Mouse (Mus musculus) neural tube, embryonic 12.5 days (tissue): ENCODE measurements around the gene Krtcap3. TPM values are rescaled to one million over a fixed set of nuclear protein-coding genes. Genes with fewer than 3 reads are reported as not detected.

Experiments used
- ATAC-seq: fragments of 200-750 bp; cut with Nextera tagmentation; 2 replicates; pipeline ENCODE4 v1.8.0; 2017; ENCODE audit warnings: low read depth, mild to moderate bottlenecking, moderate TSS enrichment, moderate library complexity; ENCODE audit not compliant: low FRiP score
- H3K27ac ChIP-seq: fragments of 300-500 bp; sonication (generic); 2 replicates; pipeline ENCODE4 v1.5.1; 2016
- H3K27me3 ChIP-seq: fragments of 300-500 bp; sonication (generic); replicated peaks from 2 replicates; pipeline ENCODE4 v1.6.1; 2016; ENCODE audit warnings: mild to moderate bottlenecking
- H3K36me3 ChIP-seq: fragments of 300-500 bp; sonication (generic); 2 replicates; pipeline ENCODE4 v1.6.1; 2016; ENCODE audit warnings: mild to moderate bottlenecking
- H3K4me1 ChIP-seq: fragments of 300-500 bp; sonication (generic); 2 replicates; pipeline ENCODE4 v1.6.1; 2016
- H3K4me2 ChIP-seq: fragments of 300-500 bp; sonication (generic); replicated peaks from 2 replicates; pipeline ENCODE4 v1.6.1; 2016; ENCODE audit warnings: mild to moderate bottlenecking
- H3K4me3 ChIP-seq: fragments of 300-500 bp; sonication (generic); 2 replicates; pipeline ENCODE4 v1.5.1; 2016
- H3K9ac ChIP-seq: fragments of 300-500 bp; sonication (generic); 2 replicates; pipeline ENCODE4 v1.6.1; 2016; ENCODE audit warnings: mild to moderate bottlenecking
- H3K9me3 ChIP-seq: fragments of 300-500 bp; sonication (generic); 2 replicates; pipeline ENCODE4 v1.6.1; 2016; ENCODE audit warnings: mild to moderate bottlenecking
- WGBS: fragments of 180-500 bp; shearing (Covaris S2); methylation state at CpG from one replicate; pipeline ENCODE4 v1.1.7; 2016; 5-methylcytosine and 5-hydroxymethylcytosine counted together
- polyA plus RNA-seq: library from polyadenylated mRNA; unstranded; fragments of >200 nt; fragmentation: Nextera tagmentation; extraction: Ambion mirVana; gene quantifications from 2 replicates; pipeline ENCODE4 v1.2.1, GENCODE M21; 2016

Gene Krtcap3
- polyA plus RNA-seq, 1 experiment from 2014 or later, result 3.1 TPM

DNA sequence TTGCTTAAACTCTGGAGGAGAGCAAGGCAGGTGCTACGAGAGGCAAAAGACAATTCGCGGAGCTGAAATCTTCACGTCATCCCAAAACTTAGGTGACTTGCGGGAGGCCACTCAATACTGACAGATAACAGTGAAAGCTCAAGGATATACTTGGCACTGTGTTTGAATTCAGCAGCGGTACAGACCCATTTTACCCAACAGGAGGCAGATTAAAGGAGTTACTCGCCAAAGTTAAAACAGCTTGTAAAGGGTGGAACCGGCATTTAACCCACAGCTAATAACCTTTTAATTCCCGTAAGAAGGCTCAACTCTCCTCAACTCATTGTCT is 39.8 kb downstream of the Krtcap3 start:
- Histone ChIP-seq H3K4me3 (peak overlapping the region; percentile 46), H3K9ac (peak overlapping the region; percentile 48; the same call in 1 of the 2 replicates), H3K4me1 (peaks cover 40% of the 10 kb centered on the region), H3K36me3 (peaks cover 21% of the 10 kb centered on the region), H3K27ac (peak overlapping the region; percentile 70; the same call in 1 of the 2 replicates), H3K4me2 (peak overlapping the region; percentile 82), H3K9me3 (no peaks in the 10 kb centered on the region), H3K27me3 (no peaks in the 10 kb centered on the region)
- WGBS, result 4% methylated on average over 9 of the region's 9 CpGs
- no peak for ATAC-seq

DNA sequence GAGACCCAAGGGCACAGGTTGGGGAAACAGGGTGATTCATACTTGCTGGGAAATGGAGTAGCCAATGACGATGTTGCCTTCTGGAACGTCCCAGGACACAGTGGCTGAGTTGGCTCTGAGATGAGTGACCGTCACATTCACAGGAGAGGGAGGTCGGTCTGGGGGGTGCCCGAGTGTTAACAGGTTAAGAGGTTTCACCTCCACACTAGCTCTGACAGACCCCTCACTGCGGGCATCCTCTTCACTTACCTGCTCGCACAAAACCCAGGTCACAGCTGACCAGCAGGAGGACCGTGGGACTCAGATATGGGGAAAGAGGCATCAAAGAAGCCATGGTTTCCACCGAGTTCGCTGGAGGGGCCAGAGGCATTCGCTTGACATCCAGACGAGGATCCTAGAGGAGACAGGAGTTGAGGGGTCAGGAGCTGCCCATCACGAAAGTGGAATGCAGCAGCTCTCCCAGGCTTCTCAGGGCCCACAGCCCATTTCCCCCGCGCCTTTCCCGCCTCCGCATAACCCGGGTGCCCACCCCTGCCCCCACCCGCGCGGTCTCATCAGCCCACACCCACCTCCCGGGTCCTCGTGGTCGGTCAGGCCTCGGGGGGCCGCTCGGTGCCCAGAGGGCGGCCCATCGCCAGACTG is 43.6 kb downstream of the Krtcap3 start:
- H3K36me3 ChIP-seq, result peaks cover 15% of the 10 kb centered on the region
- H3K9ac ChIP-seq, result peak overlapping the region; percentile 95
- H3K27me3 ChIP-seq, result no peaks in the 10 kb centered on the region
- peak overlapping the region; percentile 87 for H3K4me3 ChIP-seq
- H3K9me3 ChIP-seq, result no peaks in the 10 kb centered on the region
- 7% methylated on average over 29 of the region's 29 CpGs for WGBS
- peak; percentile 10 for ATAC-seq
- H3K4me2 ChIP-seq, result peak overlapping the region; percentile 99
- peak overlapping the region; percentile 62; the same call in 1 of the 2 replicates for H3K27ac ChIP-seq
- H3K4me1 ChIP-seq, result peaks cover 34% of the 10 kb centered on the region

DNA sequence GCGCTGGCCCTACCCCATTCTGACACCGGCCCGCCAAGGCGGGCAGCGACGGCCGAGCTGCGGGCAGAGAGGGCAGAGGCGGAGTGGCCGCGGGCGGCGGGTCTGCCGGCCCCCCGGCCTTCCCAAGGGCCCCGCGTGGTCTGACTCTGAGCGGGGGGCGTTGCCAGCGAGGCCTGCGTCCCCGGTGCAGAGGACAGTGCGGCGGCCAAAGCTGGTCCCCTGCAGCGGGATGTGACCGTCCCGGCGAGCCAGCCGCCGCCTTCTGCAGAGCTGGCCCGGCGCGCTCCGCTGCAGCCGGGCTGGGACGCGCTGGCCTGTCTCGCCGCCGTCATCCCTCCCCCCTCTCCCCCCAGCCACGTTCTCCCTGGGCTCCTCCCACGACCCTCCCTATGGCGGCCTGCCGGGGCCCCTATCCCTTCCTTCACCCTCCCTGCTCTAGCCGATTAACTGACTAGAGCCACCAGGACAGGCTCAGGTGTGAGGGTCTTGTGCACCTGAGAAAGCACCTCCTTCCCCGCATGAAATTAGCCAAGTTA is 44.2 kb downstream of the Krtcap3 start, which contains the start of gene Fndc4:
TSS of gene Fndc4 (minus strand) at position 475 of the 536 bp plus-strand sequence.
- Histone ChIP-seq H3K4me1 (peaks cover 29% of the 10 kb centered on the region), H3K9ac (peak within 1 kb of the TSS; percentile 95), H3K4me3 (peak within 1 kb of the TSS; percentile 87), H3K4me2 (peak within 1 kb of the TSS; percentile 99), H3K36me3 (peaks cover 15% of the 10 kb centered on the region), H3K27me3 (no peaks in the 10 kb centered on the region), H3K9me3 (no peaks in the 10 kb centered on the region), H3K27ac (peak within 1 kb of the TSS; percentile 62; the same call in 1 of the 2 replicates)
- peak; percentile 72 for ATAC-seq
- whole genome bisulfite sequencing, result under 1% methylated on average over 46 of the region's 46 CpGs

DNA sequence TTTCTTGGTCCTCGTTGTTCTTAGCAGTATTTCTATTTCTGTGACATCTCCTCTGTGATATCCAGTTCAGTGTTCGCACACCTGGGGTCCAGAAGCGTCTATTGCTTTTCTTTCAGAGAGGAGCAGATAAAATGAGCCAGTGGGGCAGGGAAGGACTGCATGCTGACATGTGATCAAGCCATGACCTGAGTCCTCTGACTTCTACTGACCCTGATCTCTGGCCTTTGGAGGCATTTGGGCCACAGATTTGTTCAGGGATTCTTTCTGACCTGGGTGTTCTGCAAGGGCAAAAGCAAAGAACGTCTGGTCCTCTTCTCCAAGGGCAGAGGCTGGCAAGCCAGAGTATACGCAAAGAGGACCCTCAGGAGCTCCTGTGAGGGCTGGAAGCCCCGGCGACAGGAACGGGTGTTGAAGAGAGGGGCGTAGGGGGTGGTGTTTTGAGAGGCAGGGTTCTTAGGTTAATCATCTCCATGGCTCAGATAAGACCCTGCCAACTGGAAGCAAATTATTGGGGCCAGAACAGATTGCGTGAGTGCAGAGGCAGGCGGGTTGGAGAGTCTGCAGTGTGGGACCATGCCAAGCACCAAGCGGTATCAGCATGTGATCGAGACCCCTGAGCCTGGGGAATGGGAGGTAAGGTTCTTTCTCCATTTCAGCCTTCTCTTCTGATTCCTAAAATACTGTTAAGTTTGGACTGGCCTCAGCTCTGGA is 45.7 kb downstream of the Krtcap3 start, which contains the start of gene Gckr:
TSS of gene Gckr (plus strand) at position 397 of the 711 bp plus-strand sequence.
- Histone ChIP-seq H3K4me1 (peaks cover 22% of the 10 kb centered on the region), H3K27ac (no peak within 1 kb of the TSS), H3K36me3 (peaks cover 15% of the 10 kb centered on the region), H3K9ac (no peak within 1 kb of the TSS), H3K4me2 (peak within 1 kb of the TSS; percentile 99), H3K9me3 (no peaks in the 10 kb centered on the region), H3K4me3 (no peak within 1 kb of the TSS), H3K27me3 (no peaks in the 10 kb centered on the region)
- ATAC-seq, result no peak
- 80% methylated on average over 13 of the region's 13 CpGs for WGBS

DNA sequence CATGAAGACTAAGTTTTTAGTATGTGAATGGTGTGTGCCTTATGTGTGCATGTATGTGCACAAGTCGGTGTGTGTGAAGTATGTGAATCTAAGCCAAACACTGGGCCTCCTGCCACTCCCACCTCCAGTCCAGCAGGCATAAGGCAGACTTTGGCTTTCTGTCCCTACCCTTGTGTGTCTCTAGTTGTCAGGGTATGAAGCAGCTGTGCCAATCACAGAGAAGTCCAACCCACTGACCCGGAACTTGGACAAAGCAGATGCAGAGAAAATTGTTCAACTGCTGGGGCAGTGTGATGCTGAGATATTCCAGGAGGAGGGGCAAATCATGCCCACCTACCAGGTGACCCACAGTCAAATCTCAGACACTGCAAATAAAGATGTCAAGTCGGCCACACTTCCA is 46.5 kb downstream of the Krtcap3 start:
- no peak for ATAC-seq
- no peak overlapping the region for H3K4me3 ChIP-seq
- no peak overlapping the region for H3K27ac ChIP-seq
- H3K4me2 ChIP-seq, result no peak overlapping the region
- peaks cover 22% of the 10 kb centered on the region for H3K4me1 ChIP-seq
- H3K9ac ChIP-seq, result no peak overlapping the region
- no peaks in the 10 kb centered on the region for H3K27me3 ChIP-seq
- peaks cover 11% of the 10 kb centered on the region for H3K36me3 ChIP-seq
- 79% methylated on average over 3 of the region's 3 CpGs for WGBS
- no peaks in the 10 kb centered on the region for H3K9me3 ChIP-seq

DNA sequence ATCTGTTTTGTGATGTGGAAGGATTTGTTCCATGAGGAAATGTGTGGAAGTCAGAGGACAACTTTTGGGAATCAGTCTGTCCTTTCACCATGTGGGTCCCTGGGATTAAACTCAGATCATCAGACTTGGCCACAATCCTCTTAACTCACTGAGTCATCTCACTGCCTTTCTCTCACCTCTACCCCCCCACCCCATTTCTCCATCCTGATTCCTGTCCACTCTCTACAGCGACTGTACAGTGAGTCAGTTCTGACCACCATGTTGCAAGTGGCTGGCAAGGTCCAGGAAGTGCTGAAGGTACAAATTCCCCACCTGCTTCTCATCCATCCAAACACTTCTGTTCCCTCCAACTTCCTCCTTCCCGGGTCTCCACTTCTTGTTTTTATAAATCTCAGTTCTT is 47.0 kb downstream of the Krtcap3 start:
- no peak overlapping the region for H3K4me3 ChIP-seq
- WGBS, result 60% methylated on average over 2 of the region's 2 CpGs
- peaks cover 6% of the 10 kb centered on the region for H3K36me3 ChIP-seq
- peaks cover 21% of the 10 kb centered on the region for H3K4me1 ChIP-seq
- no peaks in the 10 kb centered on the region for H3K27me3 ChIP-seq
- no peak overlapping the region for H3K9ac ChIP-seq
- no peak for ATAC-seq
- no peak overlapping the region for H3K27ac ChIP-seq
- no peaks in the 10 kb centered on the region for H3K9me3 ChIP-seq
- H3K4me2 ChIP-seq, result no peak overlapping the region

DNA sequence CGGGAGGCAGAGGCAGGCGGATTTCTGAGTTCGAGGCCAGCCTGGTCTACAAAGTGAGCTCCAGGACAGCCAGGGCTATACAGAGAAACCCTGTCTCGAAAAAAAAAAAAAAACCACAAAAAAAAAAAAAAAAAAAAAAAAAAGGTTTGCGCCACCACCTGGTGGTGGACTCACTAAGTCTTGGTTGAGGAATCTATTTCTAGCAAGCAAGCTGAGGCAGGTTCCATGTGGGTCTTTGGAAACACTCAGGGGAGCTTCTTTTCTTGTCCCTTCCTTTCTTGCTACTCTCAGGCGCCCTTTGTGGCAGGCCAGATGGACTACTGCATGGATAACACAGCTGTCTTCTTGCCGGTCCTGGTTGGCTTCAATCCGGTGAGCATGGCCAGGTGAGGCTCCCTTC is 50.4 kb downstream of the Krtcap3 start:
- no peaks in the 10 kb centered on the region for H3K4me1 ChIP-seq
- no peak overlapping the region for H3K4me2 ChIP-seq
- no peak for ATAC-seq
- no peak overlapping the region for H3K4me3 ChIP-seq
- H3K36me3 ChIP-seq, result no peaks in the 10 kb centered on the region
- H3K9ac ChIP-seq, result no peak overlapping the region
- WGBS, result 66% methylated on average over 8 of the region's 8 CpGs
- H3K27me3 ChIP-seq, result no peaks in the 10 kb centered on the region
- no peak overlapping the region for H3K27ac ChIP-seq
- H3K9me3 ChIP-seq, result no peaks in the 10 kb centered on the region

Other genes with a start within 250 kb of the Krtcap3 start
- gene Atraid, start 203.4 kb upstream of the Krtcap3 start, polyA plus RNA-seq, result 119 and 125 TPM in 2 replicates
- gene Slc5a6, start 202.8 kb upstream of the Krtcap3 start, polyA plus RNA-seq, result 11.0 and 12.2 TPM in 2 replicates
- gene Cad, start 196.9 kb upstream of the Krtcap3 start, polyA plus RNA-seq, result 24.2 and 30.1 TPM in 2 replicates
- gene Dnajc5g, start 145.4 kb upstream of the Krtcap3 start, polyA plus RNA-seq, result not detected in 2 replicates
- 16.2 and 18.8 TPM in 2 replicates for gene Slc30a3, start 143.5 kb upstream of the Krtcap3 start, polyA plus RNA-seq
- gene Trim54, start 135.0 kb upstream of the Krtcap3 start, polyA plus RNA-seq, result 0.79 and 0.88 TPM in 2 replicates
- not detected in 2 replicates for gene Ucn, start 112.9 kb upstream of the Krtcap3 start, polyA plus RNA-seq
- gene Mpv17, start 97.4 kb upstream of the Krtcap3 start, polyA plus RNA-seq, result 50.3 and 51.5 TPM in 2 replicates
- gene Gm29609, start 71.8 kb upstream of the Krtcap3 start, polyA plus RNA-seq, result 1.5 and 2.4 TPM in 2 replicates
- gene Gtf3c2, start 71.5 kb upstream of the Krtcap3 start, polyA plus RNA-seq, result 86.7 and 90.5 TPM in 2 replicates
- 131 and 134 TPM in 2 replicates for gene Snx17, start 58.5 kb upstream of the Krtcap3 start, polyA plus RNA-seq
- 71.7 and 80.3 TPM in 2 replicates for gene Eif2b4, start 58.3 kb upstream of the Krtcap3 start, polyA plus RNA-seq
- gene Zfp513, start 49.4 kb upstream of the Krtcap3 start, polyA plus RNA-seq, result 24.2 and 27.3 TPM in 2 replicates
- gene Ppm1g, start 31.0 kb upstream of the Krtcap3 start, polyA plus RNA-seq, result 151 and 161 TPM in 2 replicates
- gene Nrbp1, start 10.8 kb upstream of the Krtcap3 start, polyA plus RNA-seq, result 150 TPM in 2 replicates
- 0.80 and 0.90 TPM in 2 replicates for gene Gm9970, start 10.5 kb upstream of the Krtcap3 start, polyA plus RNA-seq
- gene Ift172, start 39.4 kb downstream of the Krtcap3 start, polyA plus RNA-seq, result 41.2 and 43.9 TPM in 2 replicates
- 79.5 and 80.7 TPM in 2 replicates for gene Fndc4, start 44.4 kb downstream of the Krtcap3 start, polyA plus RNA-seq
- gene Gckr, start 45.8 kb downstream of the Krtcap3 start, polyA plus RNA-seq, result 0.23 and 0.49 TPM in 2 replicates
- 97.1 and 100 TPM in 2 replicates for gene Zfp512, start 200.7 kb downstream of the Krtcap3 start, polyA plus RNA-seq
- not detected in 2 replicates for gene 4930548H24Rik, start 234.0 kb downstream of the Krtcap3 start, polyA plus RNA-seq
- gene Gpn1, start 243.1 kb downstream of the Krtcap3 start, polyA plus RNA-seq, result 73.2 and 76.3 TPM in 2 replicates